Mouse (Mus musculus) heart, embryonic 11.5 days (tissue): ENCODE measurements at regions not wholly inside any gene's neighbourhood (a gene's known extent, or its start where the extent isn't known, plus 50 kb on each side); places are given as distances from the start of the nearest gene placed in this dataset.

Experiments
- ATAC-seq: fragments of 200-750 bp; cut with Nextera tagmentation; replicated peaks from 2 replicates; pipeline ENCODE4 v1.8.0; 2017; ENCODE audit warnings: moderate library complexity; ENCODE audit not compliant: insufficient number of reproducible peaks, low FRiP score, low TSS enrichment
- H3K27ac ChIP-seq: fragments of 300-500 bp; sonication (generic); 2 replicates; pipeline ENCODE4 v1.5.1; 2014; ENCODE audit warnings: mild to moderate bottlenecking, low read depth, low read length
- H3K27me3 ChIP-seq: fragments of 300-500 bp; sonication (generic); 2 replicates; pipeline ENCODE4 v1.6.1; 2014; ENCODE audit warnings: mild to moderate bottlenecking, low read length, mixed read lengths; ENCODE audit not compliant: control insufficient read depth, insufficient read depth
- H3K36me3 ChIP-seq: fragments of 300-500 bp; sonication (generic); 2 replicates; pipeline ENCODE4 v1.6.1; 2014; ENCODE audit warnings: mild to moderate bottlenecking, low read length, moderate library complexity, mixed read lengths; ENCODE audit not compliant: control insufficient read depth, insufficient read depth
- H3K4me1 ChIP-seq: fragments of 300-500 bp; sonication (generic); 2 replicates; pipeline ENCODE4 v1.6.1; 2014; ENCODE audit warnings: low read length; ENCODE audit not compliant: control insufficient read depth, insufficient read depth
- H3K4me2 ChIP-seq: fragments of 300-500 bp; sonication (generic); 2 replicates; pipeline ENCODE4 v1.6.1; 2014; ENCODE audit warnings: mild to moderate bottlenecking, moderate library complexity
- H3K4me3 ChIP-seq: fragments of 300-500 bp; sonication (generic); 2 replicates; pipeline ENCODE4 v1.5.1; 2014; ENCODE audit warnings: low read depth, low read length
- H3K9ac ChIP-seq: fragments of 300-500 bp; sonication (generic); 2 replicates; pipeline ENCODE4 v1.6.1; 2014; ENCODE audit warnings: mild to moderate bottlenecking, low read depth, low read length, moderate library complexity
- H3K9me3 ChIP-seq: fragments of 300-500 bp; sonication (generic); replicated peaks from 2 replicates; pipeline ENCODE4 v1.6.1; 2016; ENCODE audit warnings: low read length; ENCODE audit not compliant: control insufficient read depth
- WGBS: fragments of 180-500 bp; shearing (Covaris S2); extraction: QIAGEN DNeasy Blood & Tissue Kit; methylation state at CpG from one replicate; pipeline ENCODE4 v1.1.7; 2014; ENCODE audit not compliant: insufficient replicate concordance; 5-methylcytosine and 5-hydroxymethylcytosine counted together

DNA sequence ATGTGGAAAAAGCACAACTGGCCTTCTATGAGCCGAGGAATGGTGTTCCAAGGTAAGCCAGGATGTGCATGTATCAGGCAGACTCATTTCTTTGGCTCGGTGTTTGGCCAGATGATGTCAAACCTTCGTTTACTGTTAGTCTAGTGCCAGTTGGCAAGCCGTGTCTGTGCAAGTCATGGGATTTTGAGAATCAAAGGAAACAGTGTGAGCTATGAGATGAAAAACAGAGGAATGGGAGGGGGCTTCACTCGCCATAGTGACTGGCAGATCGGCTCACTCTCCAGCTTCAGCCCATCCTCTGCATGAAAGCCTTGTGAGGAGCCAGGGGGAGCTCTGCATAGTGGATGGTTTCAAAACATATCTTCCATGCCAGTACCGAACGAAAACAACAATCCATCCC lies 89.1 kb upstream of the Mast4 start:
- Histone ChIP-seq H3K4me1 (no peaks in the 10 kb centered on the region), H3K36me3 (no peaks in the 10 kb centered on the region), H3K27me3 (no peaks in the 10 kb centered on the region), H3K9ac (no peak overlapping the region), H3K4me3 (no peak overlapping the region), H3K4me2 (no peak overlapping the region), H3K27ac (no peak overlapping the region), H3K9me3 (no peaks in the 10 kb centered on the region)
- WGBS: 78% methylated on average over 8 of the region's 8 CpGs
- ATAC-seq: no peak

DNA sequence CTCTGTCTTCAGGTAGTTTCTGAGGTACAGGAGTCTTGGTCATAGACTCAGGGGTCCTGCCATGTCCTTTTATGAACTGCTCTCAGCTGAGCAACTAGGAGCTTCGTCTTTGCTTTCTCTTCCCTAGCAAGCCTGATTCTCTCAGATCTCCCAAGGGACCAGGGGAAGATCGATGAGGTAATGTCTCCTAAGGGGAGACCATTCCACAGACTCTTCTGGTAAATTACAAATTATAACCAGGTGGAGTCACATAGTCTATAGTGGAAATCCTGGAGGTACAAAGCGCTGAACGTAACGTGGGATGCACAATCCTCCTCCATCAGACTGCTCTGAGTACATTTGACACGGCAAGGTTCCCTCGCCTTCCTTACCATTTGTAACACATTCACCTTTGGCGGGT lies 88.7 kb upstream of the Mast4 start:
- H3K4me2 ChIP-seq: no peak overlapping the region
- 85% methylated on average over 8 of the region's 8 CpGs for WGBS
- no peak for ATAC-seq

GRCm38 (mm10) chr13:103419146-103419545 lies 84.8 kb upstream of the Mast4 start:
- Histone ChIP-seq H3K9ac (no peak overlapping the region), H3K4me3 (no peak overlapping the region)
- ATAC-seq: no peak

More for the DNA sequence above, 88.7 kb upstream of the Mast4 start:
- H3K4me1 ChIP-seq: no peaks in the 10 kb centered on the region
- H3K36me3 ChIP-seq: no peaks in the 10 kb centered on the region
- H3K9me3 ChIP-seq: no peaks in the 10 kb centered on the region
- H3K9ac ChIP-seq: no peak overlapping the region
- no peak overlapping the region for H3K27ac ChIP-seq
- no peaks in the 10 kb centered on the region for H3K27me3 ChIP-seq
- H3K4me3 ChIP-seq: no peak overlapping the region

GRCm38 (mm10) chr13:103417256-103417655 lies 83.0 kb upstream of the Mast4 start:
- WGBS: 83% methylated on average over 5 of the region's 5 CpGs
- no peak overlapping the region for H3K4me3 ChIP-seq
- no peak overlapping the region for H3K27ac ChIP-seq
- ATAC-seq: no peak
- H3K9me3 ChIP-seq: no peaks in the 10 kb centered on the region
- H3K4me1 ChIP-seq: no peaks in the 10 kb centered on the region
- H3K9ac ChIP-seq: no peak overlapping the region
- no peak overlapping the region for H3K4me2 ChIP-seq
- no peaks in the 10 kb centered on the region for H3K36me3 ChIP-seq
- no peaks in the 10 kb centered on the region for H3K27me3 ChIP-seq

More at GRCm38 (mm10) chr13:103419146-103419545, 84.8 kb upstream of the Mast4 start:
- Histone ChIP-seq H3K4me1 (no peaks in the 10 kb centered on the region), H3K36me3 (no peaks in the 10 kb centered on the region), H3K9me3 (no peaks in the 10 kb centered on the region), H3K4me2 (no peak overlapping the region), H3K27me3 (no peaks in the 10 kb centered on the region), H3K27ac (no peak overlapping the region)
- WGBS: 83% methylated on average over 3 of the region's 3 CpGs

- Histone ChIP-seq H3K4me3 (no peak overlapping the region), H3K9me3 (no peaks in the 10 kb centered on the region), H3K27ac (no peak overlapping the region), H3K36me3 (no peaks in the 10 kb centered on the region), H3K4me1 (no peaks in the 10 kb centered on the region), H3K9ac (no peak overlapping the region), H3K4me2 (no peak overlapping the region), H3K27me3 (no peaks in the 10 kb centered on the region)
- ATAC-seq: no peak
- 74% methylated on average over 4 of the region's 4 CpGs for WGBS
These were observed 81.0 kb upstream of the Mast4 start for GRCm38 (mm10) chr13:103415335-103415734.

DNA sequence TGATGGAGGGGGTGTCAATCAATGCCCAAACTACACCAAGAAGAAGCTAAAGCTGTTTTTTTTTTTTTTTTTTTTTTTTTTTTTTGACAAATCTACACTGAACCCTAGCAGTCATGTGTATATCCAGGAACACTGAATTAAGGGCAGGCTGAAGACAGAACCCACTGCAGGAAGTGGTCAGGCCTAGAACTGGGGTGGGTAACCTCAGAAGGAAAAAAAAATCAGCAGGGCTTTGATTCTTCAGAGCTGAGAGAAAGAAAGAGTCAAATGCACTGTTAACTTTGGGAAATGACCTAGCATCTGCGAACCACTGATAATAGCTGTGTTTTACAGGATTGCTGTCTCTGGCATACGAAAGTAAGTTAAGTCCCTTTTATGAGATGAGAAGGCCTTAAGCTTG lies 78.3 kb upstream of the Mast4 start:
- no peak overlapping the region for H3K4me3 ChIP-seq
- H3K9me3 ChIP-seq: no peaks in the 10 kb centered on the region

GRCm38 (mm10) chr13:103409286-103409685 lies 75.0 kb upstream of the Mast4 start:
- no peaks in the 10 kb centered on the region for H3K9me3 ChIP-seq
- H3K27ac ChIP-seq: no peak overlapping the region
- no peaks in the 10 kb centered on the region for H3K36me3 ChIP-seq
- 74% methylated on average over 7 of the region's 7 CpGs for WGBS
- no peaks in the 10 kb centered on the region for H3K27me3 ChIP-seq
- no peak for ATAC-seq
- H3K9ac ChIP-seq: no peak overlapping the region
- H3K4me1 ChIP-seq: no peaks in the 10 kb centered on the region
- no peak overlapping the region for H3K4me2 ChIP-seq
- no peak overlapping the region for H3K4me3 ChIP-seq

More for the DNA sequence above, 78.3 kb upstream of the Mast4 start:
- no peaks in the 10 kb centered on the region for H3K27me3 ChIP-seq
- H3K9ac ChIP-seq: no peak overlapping the region
- ATAC-seq: no peak
- no peaks in the 10 kb centered on the region for H3K36me3 ChIP-seq
- 81% methylated on average over 2 of the region's 2 CpGs for WGBS
- no peak overlapping the region for H3K4me2 ChIP-seq
- H3K27ac ChIP-seq: no peak overlapping the region
- no peaks in the 10 kb centered on the region for H3K4me1 ChIP-seq

DNA sequence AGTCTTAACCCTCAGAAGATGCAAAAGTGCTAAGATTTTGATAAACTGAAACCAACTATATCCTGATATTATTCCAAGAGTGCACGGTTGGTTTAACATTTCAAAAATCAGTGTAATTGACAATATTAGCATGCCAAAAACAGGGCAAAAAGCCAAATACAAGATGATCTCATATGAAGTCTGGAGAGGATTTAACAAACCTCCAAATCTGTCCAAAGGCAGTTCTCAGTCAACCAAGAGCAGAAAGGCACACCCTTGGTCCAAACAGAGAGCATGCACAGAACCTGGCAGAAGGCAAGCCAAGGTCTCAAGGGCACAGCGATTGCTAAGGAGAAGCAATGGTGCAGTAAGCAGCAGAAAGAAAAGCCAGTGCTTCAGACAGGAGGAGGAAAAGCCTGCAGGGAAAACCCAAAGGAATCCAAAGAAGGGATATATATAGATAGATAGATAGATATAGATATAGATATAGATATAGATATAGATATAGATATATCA lies 62.3 kb upstream of the Mast4 start:
- H3K36me3 ChIP-seq: no peaks in the 10 kb centered on the region
- H3K4me3 ChIP-seq: no peak overlapping the region
- WGBS: 90% methylated on average over 2 of the region's 2 CpGs
- ATAC-seq: no peak
- no peaks in the 10 kb centered on the region for H3K27me3 ChIP-seq
- H3K9ac ChIP-seq: no peak overlapping the region
- H3K9me3 ChIP-seq: no peaks in the 10 kb centered on the region
- no peak overlapping the region for H3K4me2 ChIP-seq
- H3K4me1 ChIP-seq: no peaks in the 10 kb centered on the region
- no peak overlapping the region for H3K27ac ChIP-seq

- H3K4me1 ChIP-seq: no peaks in the 10 kb centered on the region
- H3K27ac ChIP-seq: no peak overlapping the region
- no peak for ATAC-seq
- H3K9ac ChIP-seq: no peak overlapping the region
- 61% methylated on average over 9 of the region's 9 CpGs for WGBS
- no peak overlapping the region for H3K4me3 ChIP-seq
- H3K27me3 ChIP-seq: no peaks in the 10 kb centered on the region
- no peaks in the 10 kb centered on the region for H3K9me3 ChIP-seq
- no peak overlapping the region for H3K4me2 ChIP-seq
- no peaks in the 10 kb centered on the region for H3K36me3 ChIP-seq
These were observed 61.8 kb upstream of the Mast4 start for GRCm38 (mm10) chr13:103396099-103396498.
